Mouse (Mus musculus): ENCODE results near the gene Lrrc4. TPM values are rescaled to one million over a fixed set of nuclear protein-coding genes. Genes with fewer than 3 reads are reported as not detected.

Gene Lrrc4
- polyA plus RNA-seq, 1 experiment = 2.3 TPM

DNA sequence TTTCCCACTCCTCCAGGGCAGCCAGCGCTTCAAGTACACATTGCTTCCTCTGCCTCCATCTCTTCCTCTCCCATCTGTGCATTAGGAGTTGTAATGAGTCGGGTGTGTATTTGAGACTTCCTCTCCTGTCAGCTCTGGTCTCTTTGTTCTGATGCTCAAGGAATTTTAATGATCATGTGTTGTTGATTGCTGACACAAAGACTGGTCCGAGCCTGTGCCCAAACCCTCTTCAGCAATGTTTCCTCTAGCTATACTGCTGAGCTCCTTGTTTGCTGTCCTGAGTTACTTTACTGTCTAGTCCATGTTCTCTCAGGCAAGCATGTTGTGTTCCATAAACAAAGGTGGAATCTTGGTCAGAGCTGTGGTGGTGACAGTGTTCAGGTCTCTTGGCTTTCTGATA is 102.3 kb downstream of the Lrrc4 start:
- no peak for DNase-seq (ENCODE audit: low read depth)

GRCm38 (mm10) chr6:28724776-28725175 is 106.8 kb downstream of the Lrrc4 start:
- DNase-seq (ENCODE audit: low read depth) = no peak

- DNase-seq (ENCODE audit: low read depth) = no peak
These were observed 108.5 kb downstream of the Lrrc4 start for GRCm38 (mm10) chr6:28723059-28723458.

DNA sequence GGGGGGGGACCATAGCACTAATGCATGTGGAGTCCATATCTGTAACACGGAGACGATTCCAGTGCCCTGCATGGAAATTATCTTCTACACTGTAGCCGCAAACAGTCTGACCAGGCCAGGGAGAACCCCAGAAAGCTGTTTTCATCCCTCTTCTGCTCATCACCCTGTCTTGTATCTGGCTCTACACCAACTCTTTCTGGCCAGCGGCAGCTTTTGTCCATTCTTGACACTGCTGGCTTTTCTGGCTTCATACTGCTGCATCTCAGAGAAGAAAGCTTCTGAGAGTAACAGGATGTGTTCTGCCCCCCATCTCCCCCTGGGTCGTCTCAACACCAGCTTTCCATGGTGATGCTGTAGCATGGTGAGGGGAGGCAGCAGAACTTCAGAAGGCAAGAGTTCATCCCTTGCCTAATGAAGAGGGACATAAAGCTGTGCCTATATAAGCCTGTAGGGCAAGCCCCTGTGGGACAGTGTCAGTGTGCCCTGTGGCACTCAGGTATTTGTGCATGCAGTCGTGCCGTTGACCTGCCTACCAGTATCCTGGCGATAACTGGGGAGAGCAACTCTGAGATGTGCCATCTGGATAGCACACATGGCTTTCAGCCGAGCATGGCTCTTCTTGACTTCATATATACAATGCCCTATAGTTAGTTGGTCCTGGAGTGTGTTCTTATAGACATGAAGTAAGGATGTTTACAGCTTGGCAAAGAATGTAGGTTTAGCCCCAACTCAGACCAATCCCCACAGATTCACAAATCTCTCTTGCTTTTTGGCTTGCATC is 111.0 kb downstream of the Lrrc4 start:
- DNase-seq (ENCODE audit: low read depth) = no peak

GRCm38 (mm10) chr6:28717845-28718237 is 113.7 kb downstream of the Lrrc4 start:
- no peak for DNase-seq (ENCODE audit: low read depth)

DNA sequence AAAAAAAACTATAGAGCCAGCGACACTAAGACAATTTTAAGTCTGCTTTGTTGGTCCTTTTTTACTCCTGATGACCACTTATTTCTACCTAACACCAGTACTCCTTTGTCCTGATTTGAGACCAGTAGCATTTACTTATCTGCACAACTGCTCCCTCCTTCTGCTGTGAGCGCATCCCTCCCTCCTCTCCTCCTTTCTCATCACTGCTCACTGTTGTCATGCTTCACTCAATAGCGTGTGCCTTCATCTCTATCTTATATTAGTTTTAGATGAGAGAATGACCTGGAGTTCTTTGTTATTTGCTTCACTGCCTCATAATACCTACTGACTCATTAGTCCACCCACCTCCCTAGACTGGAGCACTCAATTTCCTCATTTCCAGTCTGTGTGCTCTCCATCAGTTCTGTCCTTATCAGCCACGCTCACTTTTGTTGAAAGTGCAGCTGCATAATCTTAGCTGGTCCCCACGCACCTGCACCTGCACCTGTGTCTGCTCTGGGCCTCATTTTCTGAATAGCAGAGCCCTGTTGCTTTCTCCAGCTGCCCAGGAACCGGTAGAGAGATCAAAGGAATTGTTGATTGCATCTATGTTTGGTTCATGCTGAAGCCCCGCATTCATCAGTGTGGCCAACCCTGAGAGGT is 114.2 kb downstream of the Lrrc4 start:
- DNase-seq (ENCODE audit: low read depth) = no peak

DNA sequence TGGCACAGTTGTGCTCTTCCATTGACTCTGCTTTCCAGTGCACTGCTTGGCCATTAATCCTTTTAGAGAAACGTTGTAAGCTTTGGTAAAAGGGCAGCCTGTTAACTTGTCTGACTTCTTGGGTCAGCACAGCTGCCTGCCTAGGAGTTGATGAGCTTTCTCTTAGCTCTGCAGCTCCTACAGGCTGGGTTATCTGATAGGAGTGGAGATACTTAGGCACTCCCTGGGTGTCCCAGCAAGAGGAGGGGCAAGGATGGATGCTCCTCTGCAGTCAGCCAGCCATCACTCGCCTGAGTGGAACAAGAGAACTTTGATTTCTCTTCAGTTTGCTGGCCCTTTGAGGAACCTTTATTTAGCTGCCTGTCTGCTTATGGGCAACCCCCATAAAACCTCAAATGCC is 121.5 kb downstream of the Lrrc4 start:
- DNase-seq (ENCODE audit: low read depth) = no peak

GRCm38 (mm10) chr6:28706976-28707592 is 124.5 kb downstream of the Lrrc4 start:
- no peak for DNase-seq (ENCODE audit: low read depth)

GRCm38 (mm10) chr6:28706108-28706975 is 125.2 kb downstream of the Lrrc4 start:
- no peak for DNase-seq (ENCODE audit: low read depth)

DNA sequence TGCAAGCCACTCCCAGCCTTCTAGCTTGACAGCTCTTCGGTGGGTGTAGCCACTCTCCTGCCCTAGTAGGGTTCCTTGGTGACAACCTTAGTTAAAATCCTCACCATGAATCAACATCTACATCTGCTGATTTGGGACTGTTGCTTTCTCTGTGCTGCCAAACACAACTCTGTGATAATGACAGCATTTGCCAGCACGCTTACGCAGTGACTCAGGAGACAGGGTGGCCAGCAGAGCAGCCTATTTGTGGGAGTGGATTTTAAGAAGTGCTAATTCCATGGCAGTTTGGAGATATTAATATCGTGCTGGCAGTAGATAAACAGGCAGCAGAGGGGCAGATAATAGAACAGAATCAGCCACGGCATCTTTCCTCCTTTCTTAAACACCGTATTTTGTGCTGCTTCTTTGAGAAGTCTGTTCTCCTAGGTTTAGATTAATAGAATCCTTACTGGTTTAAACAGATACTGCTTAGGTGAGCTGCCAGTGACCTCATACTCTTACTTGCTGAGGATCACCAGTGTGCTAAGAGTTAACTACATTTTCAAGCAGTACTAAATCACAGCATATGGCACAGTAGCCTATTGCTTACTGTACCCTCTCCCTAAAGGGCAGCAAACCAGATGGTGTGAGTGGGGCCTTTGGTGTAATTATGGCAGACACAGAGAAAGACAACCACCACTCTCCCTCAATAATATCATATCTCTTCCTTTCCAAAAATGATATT is 126.0 kb downstream of the Lrrc4 start:
- no peak for DNase-seq (ENCODE audit: low read depth)

DNA sequence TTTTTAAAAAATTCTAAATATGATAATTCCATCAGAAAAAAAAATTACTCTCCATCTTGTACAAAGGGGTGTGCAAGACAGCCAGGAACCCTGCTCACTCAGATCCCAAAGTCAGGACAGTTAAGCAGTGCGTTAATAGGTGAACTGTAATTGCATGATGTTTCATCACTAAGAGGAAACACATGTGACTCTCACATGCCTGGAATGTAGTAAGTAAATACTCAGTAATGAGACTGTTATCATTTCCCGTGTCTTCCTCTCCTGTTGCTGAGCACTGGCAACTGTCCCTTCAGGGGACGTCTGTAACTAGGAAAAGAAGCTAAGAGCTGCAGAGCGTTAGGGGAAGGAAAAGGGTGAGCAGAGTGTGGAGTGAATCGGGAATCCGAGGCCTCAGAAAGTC is 126.9 kb downstream of the Lrrc4 start:
- no peak for DNase-seq (ENCODE audit: low read depth)

- DNase-seq (ENCODE audit: low read depth) = no peak
These were observed 134.3 kb downstream of the Lrrc4 start for GRCm38 (mm10) chr6:28697214-28697613.

GRCm38 (mm10) chr6:28692659-28693058 is 138.9 kb downstream of the Lrrc4 start:
- no peak for DNase-seq (ENCODE audit: low read depth)

GRCm38 (mm10) chr6:28687776-28688175 is 143.8 kb downstream of the Lrrc4 start:
- DNase-seq (ENCODE audit: low read depth) = no peak

GRCm38 (mm10) chr6:28685745-28686144 is 145.8 kb downstream of the Lrrc4 start:
- no peak for DNase-seq (ENCODE audit: low read depth)

DNA sequence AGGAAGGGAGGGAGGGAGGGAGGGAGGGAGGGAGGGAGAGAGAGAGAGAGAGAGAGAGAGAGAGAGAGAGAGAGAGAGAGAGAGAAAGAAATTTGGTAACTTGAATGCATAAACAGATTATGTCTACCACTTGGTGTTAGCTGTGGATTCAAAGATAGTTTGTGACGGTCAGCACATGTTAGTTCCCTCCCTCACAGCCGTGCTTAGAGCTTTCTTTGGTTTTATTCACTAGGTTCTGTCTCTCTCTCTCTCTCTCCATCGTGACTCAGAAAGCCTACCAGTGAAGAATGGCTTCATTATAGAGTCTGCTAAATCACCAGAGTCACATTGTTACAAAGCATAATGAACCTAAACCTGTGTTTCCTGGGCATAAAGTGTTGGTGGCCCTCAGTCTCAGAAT is 146.5 kb downstream of the Lrrc4 start:
- no peak for DNase-seq (ENCODE audit: low read depth)

GRCm38 (mm10) chr6:28681521-28682457 is 149.8 kb downstream of the Lrrc4 start:
- DNase-seq (ENCODE audit: low read depth) = no peak

DNA sequence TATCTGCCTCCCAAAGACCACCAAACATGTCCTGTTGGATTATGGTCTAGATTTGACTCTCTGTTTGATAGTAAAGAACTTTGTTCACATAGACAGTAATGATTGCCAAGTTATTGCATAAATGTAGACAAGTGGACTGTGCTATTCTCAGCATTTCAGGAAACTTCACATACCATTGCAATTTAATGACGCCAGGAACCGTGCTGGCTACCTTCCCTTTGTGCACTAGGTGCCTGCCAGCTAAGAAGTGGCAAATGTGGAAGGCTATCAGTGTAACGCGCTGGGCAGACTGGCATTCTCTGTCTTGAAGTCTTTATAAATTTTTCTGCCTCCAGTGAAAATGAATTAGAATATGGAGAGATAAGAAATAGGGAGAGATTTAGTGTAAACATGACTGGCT is 151.0 kb downstream of the Lrrc4 start:
- no peak for DNase-seq (ENCODE audit: low read depth)

GRCm38 (mm10) chr6:28678896-28679295 is 152.7 kb downstream of the Lrrc4 start:
- no peak for DNase-seq (ENCODE audit: low read depth)

DNA sequence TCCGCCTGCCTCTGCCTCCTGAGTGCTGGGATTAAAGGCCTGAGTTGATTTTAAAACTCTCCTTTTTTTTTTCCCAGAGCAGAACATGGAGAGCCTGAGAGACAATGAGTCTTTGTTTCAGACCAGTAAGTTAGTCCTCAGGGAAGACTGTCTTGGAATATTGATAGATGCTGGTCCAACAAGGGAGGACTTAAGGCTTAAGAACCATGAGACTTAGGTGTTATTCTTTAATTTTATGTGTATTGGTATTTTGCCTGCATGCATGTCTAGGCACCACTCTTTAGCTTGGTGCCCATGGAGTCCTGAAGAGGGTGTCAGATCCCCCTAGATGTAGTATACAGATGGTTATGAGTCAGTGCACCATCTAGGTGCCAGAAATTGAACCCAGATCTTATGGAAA is 156.9 kb downstream of the Lrrc4 start:
- DNase-seq (ENCODE audit: low read depth) = peak; percentile 52

Measured in gonadal fat pad, adult 2 months (tissue).